Mouse (Mus musculus): ENCODE results near the gene Ctdsp1. TPM values are rescaled to one million over a fixed set of nuclear protein-coding genes. Genes with fewer than 3 reads are reported as not detected.

The Ctdsp1 gene
- total RNA-seq, 4 experiments from 2014 or later = 141 to 175 (median 160) TPM

GRCm38 (mm10) chr1:74397919-74398451 is 6.7 kb downstream of the Ctdsp1 start:
- no peak for DNase-seq

GRCm38 (mm10) chr1:74400531-74400930 is 9.2 kb downstream of the Ctdsp1 start:
- DNase-seq = no peak

- DNase-seq = no peak
Measured at GRCm38 (mm10) chr1:74401015-74401702, 9.8 kb downstream of the Ctdsp1 start.

GRCm38 (mm10) chr1:74404206-74404605 is 12.9 kb downstream of the Ctdsp1 start:
- DNase-seq = no peak

- no peak for DNase-seq
Measured at GRCm38 (mm10) chr1:74408589-74409504, 17.5 kb downstream of the Ctdsp1 start, which contains the start of gene Vil1. TSS of gene Vil1 (plus strand) at chr1:74409376.

- DNase-seq = peak; percentile 84
Measured at GRCm38 (mm10) chr1:74411753-74412325, 20.5 kb downstream of the Ctdsp1 start.

GRCm38 (mm10) chr1:74412711-74413110 is 21.4 kb downstream of the Ctdsp1 start:
- no peak for DNase-seq

- DNase-seq = no peak
Measured at GRCm38 (mm10) chr1:74415143-74415542, 23.8 kb downstream of the Ctdsp1 start.

GRCm38 (mm10) chr1:74418747-74419439 is 27.6 kb downstream of the Ctdsp1 start:
- DNase-seq = peak; percentile 59

GRCm38 (mm10) chr1:74419440-74419794 is 28.1 kb downstream of the Ctdsp1 start:
- no peak for DNase-seq

GRCm38 (mm10) chr1:74423147-74423546 is 31.8 kb downstream of the Ctdsp1 start:
- DNase-seq = no peak

- no peak for DNase-seq
Measured at GRCm38 (mm10) chr1:74425845-74426244, 34.5 kb downstream of the Ctdsp1 start.

- no peak for DNase-seq
Measured at GRCm38 (mm10) chr1:74433220-74433619, 41.9 kb downstream of the Ctdsp1 start.

- DNase-seq = no peak
Measured at GRCm38 (mm10) chr1:74434596-74434995, 43.3 kb downstream of the Ctdsp1 start.

GRCm38 (mm10) chr1:74435563-74435962 is 44.3 kb downstream of the Ctdsp1 start:
- no peak for DNase-seq

- peak; percentile 83 for DNase-seq
Measured at GRCm38 (mm10) chr1:74437702-74438427, 46.6 kb downstream of the Ctdsp1 start.

GRCm38 (mm10) chr1:74439166-74439876 is 48.0 kb downstream of the Ctdsp1 start:
- DNase-seq = no peak

GRCm38 (mm10) chr1:74444538-74444937 is 53.2 kb downstream of the Ctdsp1 start:
- DNase-seq = no peak

Data from adrenal gland, adult 8-10 months (tissue).